In the genomic region with DNA sequence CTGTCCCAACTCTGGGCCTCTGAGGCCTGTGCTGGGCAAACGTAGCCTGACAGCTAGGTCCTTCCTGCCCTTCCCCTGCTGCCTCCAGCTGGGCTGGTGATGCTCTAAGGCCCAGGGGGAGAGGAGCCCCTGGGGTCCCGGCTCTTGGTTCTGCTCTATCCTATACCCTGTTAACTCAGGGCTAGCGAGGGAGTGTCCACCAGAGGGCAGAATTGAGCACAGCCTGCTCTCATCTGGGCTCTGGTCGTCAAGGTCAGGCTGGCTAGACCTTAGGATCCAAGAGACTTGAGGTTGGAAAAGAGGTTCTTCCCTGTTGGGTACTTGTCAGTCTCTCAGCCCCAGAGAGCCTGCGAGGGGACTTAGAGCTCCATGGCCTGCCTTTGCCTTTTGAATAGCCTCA, we compare ENCODE assay signal across 7 mouse cellular contexts. TPM values are rescaled to one million over a fixed set of nuclear protein-coding genes. Genes with fewer than 3 reads are reported as not detected.
A peak's percentile ranks its signal among the peaks of the same experiment; 100 is the strongest.
DNase-seq lines count a peak whose midpoint lies in the region; ATAC-seq and TF ChIP-seq lines count a peak whose summit lies in the region.

No protein-coding gene starts in this region.

- peak; percentile 70; the same call in 1 of the 2 replicates for TF ChIP-seq CTCF in spleen, adult 2 months (IDR thresholded peaks at IDR 0.05; ENCODE audit: extremely low read depth, insufficient read depth, insufficient read length, insufficient replicate concordance)

- ATAC-seq in embryonic facial prominence, embryonic 11.5 days (replicated peaks; ENCODE audit: insufficient number of reproducible peaks, low FRiP score, low TSS enrichment, low read depth): no peak
- ATAC-seq in liver, embryonic 11.5 days (replicated peaks; ENCODE audit: low FRiP score): peak; percentile 61; the same call in 1 of the 2 replicates
- peak; percentile 74; the same call in 1 of the 2 replicates for ATAC-seq in neural tube, embryonic 13.5 days (ENCODE audit: low read depth)

- no peak overlapping the region for H3K9ac ChIP-seq in embryonic facial prominence, embryonic 11.5 days (replicated peaks; ENCODE audit: low read length)
- no peak overlapping the region for H3K9ac ChIP-seq in liver, embryonic 11.5 days (ENCODE audit: low read depth, low read length)
- no peak overlapping the region for H3K9ac ChIP-seq in neural tube, embryonic 13.5 days

- H3K27me3 ChIP-seq in spleen, adult 2 months (ENCODE audit: control insufficient read depth, insufficient read depth, low read length): no peaks in the 10 kb centered on the region
- no peaks in the 10 kb centered on the region for H3K27me3 ChIP-seq in embryonic facial prominence, embryonic 11.5 days (ENCODE audit: control insufficient read depth, insufficient read depth, low read length)
- H3K27me3 ChIP-seq in hindbrain, embryonic 10.5 days (ENCODE audit: insufficient read depth, poor library complexity, severe bottlenecking): no peaks in the 10 kb centered on the region
- no peaks in the 10 kb centered on the region for H3K27me3 ChIP-seq in liver, embryonic 11.5 days (replicated peaks; ENCODE audit: control insufficient read depth, insufficient read depth, low read length)
- H3K27me3 ChIP-seq in neural tube, embryonic 13.5 days: no peaks in the 10 kb centered on the region

- no peak for TF ChIP-seq POLR2A in spleen, adult 2 months (IDR thresholded peaks at IDR 0.05; ENCODE audit: low read depth, low read length)

- no peaks in the 10 kb centered on the region for H3K9me3 ChIP-seq in embryonic facial prominence, embryonic 11.5 days (replicated peaks; ENCODE audit: control insufficient read depth, low read length)
- no peaks in the 10 kb centered on the region for H3K9me3 ChIP-seq in hindbrain, embryonic 10.5 days
- no peaks in the 10 kb centered on the region for H3K9me3 ChIP-seq in liver, embryonic 11.5 days (ENCODE audit: control insufficient read depth, low read length)
- no peaks in the 10 kb centered on the region for H3K9me3 ChIP-seq in neural tube, embryonic 13.5 days

- no peak overlapping the region for H3K4me3 ChIP-seq in spleen, adult 2 months (ENCODE audit: extremely low read depth, insufficient read depth, insufficient read length)
- no peak overlapping the region for H3K4me3 ChIP-seq in embryonic facial prominence, embryonic 11.5 days (ENCODE audit: low read depth, low read length)
- no peak overlapping the region for H3K4me3 ChIP-seq in hindbrain, embryonic 10.5 days
- H3K4me3 ChIP-seq in liver, embryonic 11.5 days (ENCODE audit: low read depth, low read length): no peak overlapping the region
- H3K4me3 ChIP-seq in neural tube, embryonic 13.5 days: no peak overlapping the region

- peaks cover 18% of the 10 kb centered on the region for H3K36me3 ChIP-seq in spleen, adult 2 months (ENCODE audit: control insufficient read depth, insufficient read depth, low read length)
- H3K36me3 ChIP-seq in embryonic facial prominence, embryonic 11.5 days (replicated peaks; ENCODE audit: control insufficient read depth, insufficient read depth, low read depth, low read length): no peaks in the 10 kb centered on the region
- peaks cover 64% of the 10 kb centered on the region for H3K36me3 ChIP-seq in hindbrain, embryonic 10.5 days
- peaks cover 13% of the 10 kb centered on the region for H3K36me3 ChIP-seq in liver, embryonic 11.5 days (ENCODE audit: control insufficient read depth, insufficient read depth, low read length)
- H3K36me3 ChIP-seq in neural tube, embryonic 13.5 days: peaks cover 81% of the 10 kb centered on the region

- H3K4me1 ChIP-seq in spleen, adult 2 months (ENCODE audit: control insufficient read depth, insufficient read depth, insufficient read length): no peaks in the 10 kb centered on the region
- H3K4me1 ChIP-seq in embryonic facial prominence, embryonic 11.5 days (ENCODE audit: control insufficient read depth, insufficient read depth, low read length): no peaks in the 10 kb centered on the region
- H3K4me1 ChIP-seq in hindbrain, embryonic 10.5 days (replicated peaks): 0 out of 2 replicates have a peak, but pooled peaks cover 3% of the 10 kb centered on the region
- no peaks in the 10 kb centered on the region for H3K4me1 ChIP-seq in liver, embryonic 11.5 days (replicated peaks; ENCODE audit: control insufficient read depth, insufficient read depth, low read length)
- 0 out of 2 replicates have a peak, but pooled peaks cover 4% of the 10 kb centered on the region for H3K4me1 ChIP-seq in neural tube, embryonic 13.5 days (replicated peaks)

- H3K27ac ChIP-seq in spleen, adult 2 months (ENCODE audit: insufficient read depth, low read length): no peak overlapping the region
- no peak overlapping the region for H3K27ac ChIP-seq in embryonic facial prominence, embryonic 11.5 days (replicated peaks; ENCODE audit: low read depth, low read length)
- H3K27ac ChIP-seq in hindbrain, embryonic 10.5 days: no peak overlapping the region
- no peak overlapping the region for H3K27ac ChIP-seq in liver, embryonic 11.5 days (ENCODE audit: low read depth, low read length)
- no peak overlapping the region for H3K27ac ChIP-seq in neural tube, embryonic 13.5 days (replicated peaks)

- H3K4me2 ChIP-seq in embryonic facial prominence, embryonic 11.5 days (ENCODE audit: low read depth, low read length): no peak overlapping the region
- H3K4me2 ChIP-seq in liver, embryonic 11.5 days: no peak overlapping the region
- H3K4me2 ChIP-seq in neural tube, embryonic 13.5 days: no peak overlapping the region

- DNase-seq in spleen, adult 2 months (ENCODE audit: low read depth in 1 of 2, low spot score in 2 of 2): peak in 1 of 2 experiments; percentile 40
- DNase-seq in spleen, adult 12 weeks (ENCODE audit: low spot score): no peak
- peak; percentile 81 for DNase-seq in adrenal gland, postnatal 14 days
- peak; percentile 76 for DNase-seq in embryonic facial prominence, embryonic 11.5 days (ENCODE audit: low spot score)
- peak; percentile 74 for DNase-seq in hindbrain, embryonic 10.5 days (ENCODE audit: low spot score)
- peak; percentile 61 for DNase-seq in liver, embryonic 11.5 days (ENCODE audit: low spot score)

- 39% methylated on average over 5 of the region's 5 CpGs for WGBS in spleen, adult 2 months
- 16% methylated on average over 5 of the region's 5 CpGs for WGBS in embryonic facial prominence, embryonic 11.5 days
- WGBS in hindbrain, embryonic 10.5 days: 21% methylated on average over 5 of the region's 5 CpGs
- WGBS in liver, embryonic 11.5 days: 36% methylated on average over 5 of the region's 5 CpGs
- WGBS in neural tube, embryonic 13.5 days: 22% methylated on average over 5 of the region's 5 CpGs

RNA-seq across cellular contexts. Expression of a gene that starts 11.6 kb away (rescaled TPM):
- 0.19 and 0.28 TPM in 2 replicates for polyA plus RNA-seq in spleen, adult 2 months (2012; rRNA removed)
- 4.3 and 4.9 TPM in 2 replicates for total RNA-seq in adrenal gland, postnatal 14 days (2021)
- 0.64 and 1.2 TPM in 2 replicates for polyA plus RNA-seq in embryonic facial prominence, embryonic 11.5 days (2014; fragmentation: Nextera tagmentation; extraction: Ambion mirVana)
- polyA plus RNA-seq in hindbrain, embryonic 10.5 days (2016; fragmentation: Nextera tagmentation; extraction: Ambion mirVana): 0.26 and 0.46 TPM in 2 replicates
- 3.5 and 5.2 TPM in 2 replicates for polyA plus RNA-seq in liver, embryonic 11.5 days (2014; fragmentation: Nextera tagmentation; extraction: Ambion mirVana)
- polyA plus RNA-seq in neural tube, embryonic 13.5 days (2015; fragmentation: Nextera tagmentation; extraction: Ambion mirVana): 20.0 and 26.8 TPM in 2 replicates

RNA-seq across cellular contexts. Expression of a gene that starts 26.7 kb away (rescaled TPM):
- polyA plus RNA-seq in spleen, adult 2 months (2012; rRNA removed): 49.4 and 49.5 TPM in 2 replicates
- total RNA-seq in adrenal gland, postnatal 14 days (2021): 42.7 and 45.0 TPM in 2 replicates
- 10.2 and 14.0 TPM in 2 replicates for polyA plus RNA-seq in embryonic facial prominence, embryonic 11.5 days (2014; fragmentation: Nextera tagmentation; extraction: Ambion mirVana)
- polyA plus RNA-seq in hindbrain, embryonic 10.5 days (2016; fragmentation: Nextera tagmentation; extraction: Ambion mirVana): 35.3 and 40.2 TPM in 2 replicates
- 15.2 and 15.8 TPM in 2 replicates for polyA plus RNA-seq in liver, embryonic 11.5 days (2014; fragmentation: Nextera tagmentation; extraction: Ambion mirVana)
- 62.0 and 65.1 TPM in 2 replicates for polyA plus RNA-seq in neural tube, embryonic 13.5 days (2015; fragmentation: Nextera tagmentation; extraction: Ambion mirVana)

RNA-seq across cellular contexts. Expression of a gene that starts 43.3 kb away (rescaled TPM):
- polyA plus RNA-seq in spleen, adult 2 months (2012; rRNA removed): 52.6 and 76.5 TPM in 2 replicates
- 46.4 and 50.1 TPM in 2 replicates for total RNA-seq in adrenal gland, postnatal 14 days (2021)
- 10.9 and 16.6 TPM in 2 replicates for polyA plus RNA-seq in embryonic facial prominence, embryonic 11.5 days (2014; fragmentation: Nextera tagmentation; extraction: Ambion mirVana)
- polyA plus RNA-seq in hindbrain, embryonic 10.5 days (2016; fragmentation: Nextera tagmentation; extraction: Ambion mirVana): 3.1 and 3.6 TPM in 2 replicates
- polyA plus RNA-seq in liver, embryonic 11.5 days (2014; fragmentation: Nextera tagmentation; extraction: Ambion mirVana): 4.3 and 5.4 TPM in 2 replicates
- polyA plus RNA-seq in neural tube, embryonic 13.5 days (2015; fragmentation: Nextera tagmentation; extraction: Ambion mirVana): 3.2 and 4.1 TPM in 2 replicates

RNA-seq across cellular contexts. Expression of a gene that starts 56.9 kb away (rescaled TPM):
- polyA plus RNA-seq in spleen, adult 2 months (2012; rRNA removed): 0.11 TPM in 1 of 2 replicates, not detected in the other
- 0.78 and 1.9 TPM in 2 replicates for total RNA-seq in adrenal gland, postnatal 14 days (2021)
- 0.73 and 1.2 TPM in 2 replicates for polyA plus RNA-seq in embryonic facial prominence, embryonic 11.5 days (2014; fragmentation: Nextera tagmentation; extraction: Ambion mirVana)
- polyA plus RNA-seq in hindbrain, embryonic 10.5 days (2016; fragmentation: Nextera tagmentation; extraction: Ambion mirVana): 1.7 and 4.2 TPM in 2 replicates
- polyA plus RNA-seq in liver, embryonic 11.5 days (2014; fragmentation: Nextera tagmentation; extraction: Ambion mirVana): not detected in 2 replicates
- polyA plus RNA-seq in neural tube, embryonic 13.5 days (2015; fragmentation: Nextera tagmentation; extraction: Ambion mirVana): 42.3 and 48.7 TPM in 2 replicates
